Mouse (Mus musculus): Measurements from ENCODE around the gene Ahcyl1.

- no peak for TF ChIP-seq CTCF (IDR thresholded peaks at IDR 0.05; ENCODE audit: low read depth)
- no peak for TF ChIP-seq EP300 (IDR thresholded peaks at IDR 0.05; ENCODE audit: low read depth)
Observed at GRCm38 (mm10) chr3:107685652-107686051, 10.7 kb downstream of the Ahcyl1 start.
